In the genomic region with DNA sequence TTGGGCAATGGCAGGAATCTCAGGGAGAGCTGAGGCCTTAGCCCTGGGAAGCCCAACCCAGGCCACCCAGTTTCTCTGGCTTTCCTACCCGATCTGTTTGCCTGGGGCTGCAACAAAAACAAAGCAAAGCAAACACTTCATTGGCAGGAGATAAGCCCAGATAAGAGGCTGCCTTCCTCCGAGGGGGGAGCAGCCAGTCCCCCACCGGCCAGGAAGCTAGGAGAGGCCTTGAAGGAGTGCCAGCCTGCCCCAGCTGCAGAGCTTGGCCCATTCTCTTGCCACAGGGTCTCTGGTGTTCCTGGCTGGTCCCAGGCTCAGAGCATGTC, we compare ENCODE assay signal across 8 mouse cellular contexts. TPM values are rescaled to one million over a fixed set of nuclear protein-coding genes. Genes with fewer than 3 reads are reported as not detected.
DNase-seq lines count a peak whose midpoint lies in the region; ATAC-seq and TF ChIP-seq lines count a peak whose summit lies in the region.

No protein-coding gene starts in this region.

- H3K27ac ChIP-seq in forebrain, embryonic 14.5 days (ENCODE audit: low read depth, low read length): no peak overlapping the region
- H3K27ac ChIP-seq in hindbrain, postnatal 0 days: peak overlapping the region; percentile 91; the same call in 1 of the 2 replicates
- H3K27ac ChIP-seq in liver, embryonic 12.5 days: peak overlapping the region; percentile 93
- H3K27ac ChIP-seq in neural tube, embryonic 14.5 days (ENCODE audit: low read depth, low read length): no peak overlapping the region

- TF ChIP-seq CTCF in hindbrain, postnatal 0 days (IDR thresholded peaks at IDR 0.05; ENCODE audit: low read depth): no peak

- peak overlapping the region; percentile 80; the same call in 1 of the 2 replicates for H3K9ac ChIP-seq in forebrain, embryonic 14.5 days (ENCODE audit: low read length)
- H3K9ac ChIP-seq in hindbrain, postnatal 0 days (replicated peaks; ENCODE audit: low read length): peak overlapping the region; percentile 59; the same call in 1 of the 2 replicates
- peak overlapping the region; percentile 81 for H3K9ac ChIP-seq in liver, embryonic 12.5 days
- no peak overlapping the region for H3K9ac ChIP-seq in neural tube, embryonic 14.5 days (replicated peaks; ENCODE audit: low read depth, low read length)

- DNase-seq in gastrocnemius, postnatal 25 days: peak; percentile 52
- DNase-seq in gastrocnemius, postnatal 10 days: no peak
- no peak for DNase-seq in forebrain, embryonic 14.5 days (ENCODE audit: low spot score)
- DNase-seq in hindbrain, postnatal 0 days (ENCODE audit: low spot score): no peak
- no peak for DNase-seq in frontal cortex, postnatal 14 days (ENCODE audit: low spot score in 2 of 2)

- 21% methylated on average over 3 of the region's 3 CpGs for WGBS in forebrain, embryonic 14.5 days
- 15% methylated on average over 3 of the region's 3 CpGs for WGBS in hindbrain, postnatal 0 days
- 1% methylated on average over 3 of the region's 3 CpGs for WGBS in liver, embryonic 12.5 days (ENCODE audit: insufficient replicate concordance)
- WGBS in neural tube, embryonic 14.5 days: 54% methylated on average over 3 of the region's 3 CpGs

- H3K4me3 ChIP-seq in forebrain, embryonic 14.5 days (ENCODE audit: low read depth, low read length): no peak overlapping the region; the same call in 1 of the 2 replicates
- peak overlapping the region; percentile 61; the same call in 1 of the 2 replicates for H3K4me3 ChIP-seq in hindbrain, postnatal 0 days (ENCODE audit: low read length)
- peak overlapping the region; percentile 70 for H3K4me3 ChIP-seq in liver, embryonic 12.5 days
- peak overlapping the region; percentile 43; the same call in 1 of the 2 replicates for H3K4me3 ChIP-seq in neural tube, embryonic 14.5 days (ENCODE audit: low read depth, low read length)

- peak overlapping the region; percentile 94 for H3K4me2 ChIP-seq in forebrain, embryonic 14.5 days (ENCODE audit: low read length)
- H3K4me2 ChIP-seq in hindbrain, postnatal 0 days (ENCODE audit: low read depth, low read length): peak overlapping the region; percentile 99
- H3K4me2 ChIP-seq in liver, embryonic 12.5 days: peak overlapping the region; percentile 99
- peak overlapping the region; percentile 97; the same call in 1 of the 2 replicates for H3K4me2 ChIP-seq in neural tube, embryonic 14.5 days (ENCODE audit: low read depth, low read length)

- no peaks in the 10 kb centered on the region for H3K9me3 ChIP-seq in forebrain, embryonic 14.5 days (replicated peaks; ENCODE audit: control insufficient read depth, low read length)
- H3K9me3 ChIP-seq in hindbrain, postnatal 0 days (ENCODE audit: low read length): no peaks in the 10 kb centered on the region
- no peaks in the 10 kb centered on the region for H3K9me3 ChIP-seq in liver, embryonic 12.5 days (replicated peaks)
- no peaks in the 10 kb centered on the region for H3K9me3 ChIP-seq in neural tube, embryonic 14.5 days (ENCODE audit: control insufficient read depth, low read length)

- peaks cover 12% of the 10 kb centered on the region; the same call in 1 of the 2 replicates for H3K36me3 ChIP-seq in forebrain, embryonic 14.5 days (ENCODE audit: control insufficient read depth, insufficient read depth, low read length)
- H3K36me3 ChIP-seq in hindbrain, postnatal 0 days (ENCODE audit: insufficient read depth, low read length): 0 out of 2 replicates have a peak, but pooled peaks cover 4% of the 10 kb centered on the region
- H3K36me3 ChIP-seq in liver, embryonic 12.5 days: peaks cover 45% of the 10 kb centered on the region
- H3K36me3 ChIP-seq in neural tube, embryonic 14.5 days (ENCODE audit: control insufficient read depth, insufficient read depth, low read length): peaks cover 8% of the 10 kb centered on the region; the same call in 1 of the 2 replicates

- no peaks in the 10 kb centered on the region for H3K27me3 ChIP-seq in forebrain, embryonic 14.5 days (replicated peaks; ENCODE audit: control insufficient read depth, insufficient read depth, low read length)
- H3K27me3 ChIP-seq in hindbrain, postnatal 0 days (ENCODE audit: insufficient read depth, low read length): no peaks in the 10 kb centered on the region
- H3K27me3 ChIP-seq in liver, embryonic 12.5 days (replicated peaks): no peaks in the 10 kb centered on the region
- H3K27me3 ChIP-seq in neural tube, embryonic 14.5 days (ENCODE audit: control insufficient read depth, insufficient read depth, low read length): no peaks in the 10 kb centered on the region

- peaks cover 12% of the 10 kb centered on the region for H3K4me1 ChIP-seq in forebrain, embryonic 14.5 days (ENCODE audit: control insufficient read depth, insufficient read depth, low read length)
- peaks cover 14% of the 10 kb centered on the region for H3K4me1 ChIP-seq in hindbrain, postnatal 0 days (ENCODE audit: insufficient read depth, low read length)
- H3K4me1 ChIP-seq in liver, embryonic 12.5 days: peaks cover 50% of the 10 kb centered on the region
- peaks cover 10% of the 10 kb centered on the region; the same call in 1 of the 2 replicates for H3K4me1 ChIP-seq in neural tube, embryonic 14.5 days (ENCODE audit: control insufficient read depth, insufficient read depth, low read length)

- ATAC-seq in forebrain, embryonic 14.5 days: no peak
- no peak for ATAC-seq in hindbrain, postnatal 0 days
- ATAC-seq in liver, embryonic 12.5 days: peak; percentile 5; the same call in 1 of the 2 replicates
- ATAC-seq in neural tube, embryonic 14.5 days (ENCODE audit: low read depth): no peak
- ATAC-seq in inflammation-experienced regulatory T-cells, adult 6 months: no peak

RNA-seq across cellular contexts. Expression of gene Gpr137, which starts 10.4 kb away (rescaled TPM):
- 10 to 100 TPM in 1 of 2 experiments, 1 to 10 TPM in 1; 9.5 to 10.9 TPM for total RNA-seq in gastrocnemius, postnatal 25 days (2021)
- 1 to 10 TPM; 8.9 to 10.0 TPM for total RNA-seq in gastrocnemius, postnatal 10 days (2021)
- polyA plus RNA-seq in forebrain, embryonic 14.5 days (2014; fragmentation: Nextera tagmentation; extraction: Ambion mirVana): 38.1 and 45.0 TPM in 2 replicates
- 122 and 129 TPM in 2 replicates for total RNA-seq in hindbrain, postnatal 0 days (2014; rRNA removed)
- 65.6 and 68.7 TPM in 2 replicates for polyA plus RNA-seq in hindbrain, postnatal 0 days (2015; fragmentation: Nextera tagmentation; extraction: Ambion mirVana)
- 8.8 and 9.9 TPM in 2 replicates for polyA plus RNA-seq in liver, embryonic 12.5 days (2016; fragmentation: Nextera tagmentation; extraction: Ambion mirVana)
- 57.3 and 59.6 TPM in 2 replicates for polyA plus RNA-seq in neural tube, embryonic 14.5 days (2014; fragmentation: Nextera tagmentation; extraction: Ambion mirVana)
- 10 to 100 TPM in 1 of 3 experiments, 1 to 10 TPM in 2; 4.6 to 13.0 (median 9.1) TPM for polyA plus RNA-seq in inflammation-experienced regulatory T-cells, adult 6 months (2017; shearing (Covaris generic))

RNA-seq across cellular contexts. Expression of gene Bad, which starts 11.0 kb away (rescaled TPM):
- total RNA-seq in gastrocnemius, postnatal 25 days (2021): 10 to 100 TPM; 11.5 to 14.3 TPM
- 10 to 100 TPM; 16.0 to 21.4 TPM for total RNA-seq in gastrocnemius, postnatal 10 days (2021)
- 77.0 and 81.1 TPM in 2 replicates for polyA plus RNA-seq in forebrain, embryonic 14.5 days (2014; fragmentation: Nextera tagmentation; extraction: Ambion mirVana)
- 58.2 and 67.0 TPM in 2 replicates for total RNA-seq in hindbrain, postnatal 0 days (2014; rRNA removed)
- polyA plus RNA-seq in hindbrain, postnatal 0 days (2015; fragmentation: Nextera tagmentation; extraction: Ambion mirVana): 86.6 and 88.0 TPM in 2 replicates
- 36.4 and 37.6 TPM in 2 replicates for polyA plus RNA-seq in liver, embryonic 12.5 days (2016; fragmentation: Nextera tagmentation; extraction: Ambion mirVana)
- 87.4 and 87.8 TPM in 2 replicates for polyA plus RNA-seq in neural tube, embryonic 14.5 days (2014; fragmentation: Nextera tagmentation; extraction: Ambion mirVana)
- polyA plus RNA-seq in inflammation-experienced regulatory T-cells, adult 6 months (2017; shearing (Covaris generic)): 10 to 100 TPM; 42.9 to 55.0 (median 47.6) TPM

RNA-seq across cellular contexts. Expression of gene Kcnk4, which starts 18.4 kb away (rescaled TPM):
- total RNA-seq in gastrocnemius, postnatal 25 days (2021): not detected
- not detected for total RNA-seq in gastrocnemius, postnatal 10 days (2021)
- polyA plus RNA-seq in forebrain, embryonic 14.5 days (2014; fragmentation: Nextera tagmentation; extraction: Ambion mirVana): 0.77 and 0.98 TPM in 2 replicates
- 13.3 and 17.6 TPM in 2 replicates for total RNA-seq in hindbrain, postnatal 0 days (2014; rRNA removed)
- 15.9 and 21.7 TPM in 2 replicates for polyA plus RNA-seq in hindbrain, postnatal 0 days (2015; fragmentation: Nextera tagmentation; extraction: Ambion mirVana)
- 0.05 TPM in 1 of 2 replicates, not detected in the other for polyA plus RNA-seq in liver, embryonic 12.5 days (2016; fragmentation: Nextera tagmentation; extraction: Ambion mirVana)
- polyA plus RNA-seq in neural tube, embryonic 14.5 days (2014; fragmentation: Nextera tagmentation; extraction: Ambion mirVana): 9.4 and 9.9 TPM in 2 replicates
- polyA plus RNA-seq in inflammation-experienced regulatory T-cells, adult 6 months (2017; shearing (Covaris generic)): not detected

RNA-seq across cellular contexts. Expression of gene Ppp1r14b, which starts 22.1 kb away (rescaled TPM):
- 100 to 1,000 TPM; 113 to 131 TPM for total RNA-seq in gastrocnemius, postnatal 25 days (2021)
- total RNA-seq in gastrocnemius, postnatal 10 days (2021): 100 to 1,000 TPM; 261 to 293 TPM
- polyA plus RNA-seq in forebrain, embryonic 14.5 days (2014; fragmentation: Nextera tagmentation; extraction: Ambion mirVana): 180 and 194 TPM in 2 replicates
- total RNA-seq in hindbrain, postnatal 0 days (2014; rRNA removed): 150 and 155 TPM in 2 replicates
- polyA plus RNA-seq in hindbrain, postnatal 0 days (2015; fragmentation: Nextera tagmentation; extraction: Ambion mirVana): 198 and 210 TPM in 2 replicates
- polyA plus RNA-seq in liver, embryonic 12.5 days (2016; fragmentation: Nextera tagmentation; extraction: Ambion mirVana): 153 and 155 TPM in 2 replicates
- polyA plus RNA-seq in neural tube, embryonic 14.5 days (2014; fragmentation: Nextera tagmentation; extraction: Ambion mirVana): 140 and 162 TPM in 2 replicates
- polyA plus RNA-seq in inflammation-experienced regulatory T-cells, adult 6 months (2017; shearing (Covaris generic)): 10 to 100 TPM; 18.2 to 35.2 (median 29.7) TPM

RNA-seq across cellular contexts. Expression of gene Plcb3, which starts 23.6 kb away (rescaled TPM):
- total RNA-seq in gastrocnemius, postnatal 25 days (2021): 10 to 100 TPM in 1 of 2 experiments, 1 to 10 TPM in 1; 9.8 to 10.4 TPM
- total RNA-seq in gastrocnemius, postnatal 10 days (2021): 10 to 100 TPM; 12.1 to 17.3 TPM
- polyA plus RNA-seq in forebrain, embryonic 14.5 days (2014; fragmentation: Nextera tagmentation; extraction: Ambion mirVana): 6.7 and 7.7 TPM in 2 replicates
- 18.5 and 23.1 TPM in 2 replicates for total RNA-seq in hindbrain, postnatal 0 days (2014; rRNA removed)
- 11.1 and 14.4 TPM in 2 replicates for polyA plus RNA-seq in hindbrain, postnatal 0 days (2015; fragmentation: Nextera tagmentation; extraction: Ambion mirVana)
- 13.6 and 14.4 TPM in 2 replicates for polyA plus RNA-seq in liver, embryonic 12.5 days (2016; fragmentation: Nextera tagmentation; extraction: Ambion mirVana)
- 7.6 and 17.6 TPM in 2 replicates for polyA plus RNA-seq in neural tube, embryonic 14.5 days (2014; fragmentation: Nextera tagmentation; extraction: Ambion mirVana)
- 1 to 10 TPM; 2.8 to 4.3 (median 3.6) TPM for polyA plus RNA-seq in inflammation-experienced regulatory T-cells, adult 6 months (2017; shearing (Covaris generic))

Comparison
In these comparisons a context has a peak if more than half of its experiments do, and no peak if none do; other contexts are left out.
1. H3K27ac ChIP-seq: peak in hindbrain, postnatal 0 days (single experiment) and liver, embryonic 12.5 days (single experiment); none in forebrain, embryonic 14.5 days (single experiment) and neural tube, embryonic 14.5 days (single experiment).
2. Peak in every context shown above with its lines, with median percentiles within 50 percentile points of each other: H3K4me2 ChIP-seq.